Mouse (Mus musculus) kidney, postnatal 0 days (tissue): ENCODE data around the gene Ddah1. TPM values are rescaled to one million over a fixed set of nuclear protein-coding genes. Genes with fewer than 3 reads are reported as not detected.

Source experiments
- ATAC-seq: fragments of 200-750 bp; cut with Nextera tagmentation; replicated peaks from 2 replicates; pipeline ENCODE4 v1.8.0; 2017; ENCODE audit warnings: low read depth, moderate number of reproducible peaks, moderate TSS enrichment, moderate library complexity; ENCODE audit not compliant: low FRiP score
- DNase-seq: peaks from one replicate; pipeline ENCODE4 v3.0.0-alpha.2; 2016; ENCODE audit warnings: low spot score
- H3K27ac ChIP-seq: fragments of 300-500 bp; sonication (generic); 2 replicates; pipeline ENCODE4 v1.5.1; 2014; ENCODE audit warnings: mild to moderate bottlenecking
- H3K27me3 ChIP-seq: fragments of 300-500 bp; sonication (generic); 2 replicates; pipeline ENCODE4 v1.6.1; 2014; ENCODE audit warnings: low read length, mixed read lengths; ENCODE audit not compliant: insufficient read depth
- H3K36me3 ChIP-seq: fragments of 300-500 bp; sonication (generic); 2 replicates; pipeline ENCODE4 v1.6.1; 2014; ENCODE audit warnings: low read length, mixed read lengths; ENCODE audit not compliant: insufficient read depth
- H3K4me1 ChIP-seq: fragments of 300-500 bp; sonication (generic); replicated peaks from 2 replicates; pipeline ENCODE4 v1.6.1; 2014; ENCODE audit warnings: antibody characterized with exemption, low read length, mixed read lengths; ENCODE audit not compliant: insufficient read depth
- H3K4me2 ChIP-seq: fragments of 300-500 bp; sonication (generic); 2 replicates; pipeline ENCODE4 v1.6.1; 2014; ENCODE audit warnings: mild to moderate bottlenecking, low read length, moderate library complexity, mixed read lengths
- H3K4me3 ChIP-seq: fragments of 300-500 bp; sonication (generic); replicated peaks from 2 replicates; pipeline ENCODE4 v1.5.1; 2014; ENCODE audit warnings: low read depth, low read length
- H3K9ac ChIP-seq: fragments of 300-500 bp; sonication (generic); 2 replicates; pipeline ENCODE4 v1.6.1; 2014; ENCODE audit warnings: low read depth, low read length
- H3K9me3 ChIP-seq: fragments of 300-500 bp; sonication (generic); replicated peaks from 2 replicates; pipeline ENCODE4 v1.6.1; 2016; ENCODE audit warnings: low read length, inconsistent platforms, mixed read lengths
- CTCF ChIP-seq: IDR thresholded peaks from 2 replicates; pipeline ENCODE4 v1.5.1; 2016; ENCODE audit warnings: antibody characterized with exemption, low read depth, mild to moderate bottlenecking, moderate library complexity
- WGBS: fragments of 180-500 bp; shearing (Covaris S2); extraction: QIAGEN DNeasy Blood & Tissue Kit; methylation state at CpG from one replicate; pipeline ENCODE4 v1.1.7; 2014; 5-methylcytosine and 5-hydroxymethylcytosine counted together
- polyA plus RNA-seq: library from polyadenylated mRNA; unstranded; fragments of >200 nt; fragmentation: Nextera tagmentation; extraction: Ambion mirVana; gene quantifications from 2 replicates; pipeline ENCODE4 v1.2.1, GENCODE M21; 2015

Ddah1 gene
- polyA plus RNA-seq, 1 experiment from 2014 or later: 108 TPM

DNA sequence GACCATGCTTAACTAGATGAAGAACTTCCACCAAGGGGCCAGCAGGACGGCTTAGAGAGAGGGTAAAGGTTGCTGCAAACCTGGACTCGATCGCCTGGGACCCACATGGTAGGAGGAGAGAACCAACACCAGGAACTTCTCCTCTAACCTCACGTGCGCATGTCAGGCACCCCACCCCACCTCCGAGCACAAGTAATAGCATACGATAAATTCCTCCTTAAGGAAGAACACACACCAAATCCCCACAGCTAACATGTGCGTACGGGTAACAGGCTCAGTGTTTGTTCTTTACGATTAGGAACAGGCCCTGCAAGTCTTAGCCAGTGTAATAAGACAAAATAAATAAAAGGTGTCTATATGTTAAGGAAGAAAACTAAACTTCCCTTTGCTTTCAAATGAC lies 35.9 kb downstream of the Ddah1 start:
- no peak overlapping the region for H3K27ac ChIP-seq

DNA sequence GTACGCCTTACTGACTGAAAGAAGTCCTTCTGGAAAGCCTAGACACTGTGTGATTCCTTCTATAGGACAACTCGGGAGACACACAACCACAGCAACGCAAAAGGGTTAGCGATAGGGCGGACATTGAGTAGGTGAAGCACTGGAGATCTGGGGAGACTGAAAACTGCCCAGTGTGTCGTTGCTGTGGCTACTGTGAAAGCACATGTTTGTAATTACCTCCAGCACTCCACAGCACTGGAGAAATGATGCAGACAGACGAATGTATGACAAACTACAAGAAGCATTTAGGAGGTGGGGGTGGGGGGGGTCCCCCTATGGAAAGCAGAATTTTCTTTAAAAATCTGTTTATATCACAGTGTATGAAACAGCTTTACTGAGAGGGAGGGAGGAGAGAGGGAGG lies 37.4 kb downstream of the Ddah1 start:
- peaks cover 14% of the 10 kb centered on the region; the same call in 1 of the 2 replicates for H3K4me1 ChIP-seq
- TF ChIP-seq CTCF: no peak
- DNase-seq: no peak

More for the DNA sequence above, 35.9 kb downstream of the Ddah1 start:
- H3K9ac ChIP-seq: no peak overlapping the region
- peaks cover 12% of the 10 kb centered on the region; the same call in 1 of the 2 replicates for H3K4me1 ChIP-seq
- DNase-seq: no peak
- no peak for ATAC-seq
- H3K36me3 ChIP-seq: no peaks in the 10 kb centered on the region
- H3K9me3 ChIP-seq: no peaks in the 10 kb centered on the region
- 88% methylated on average over 10 of the region's 10 CpGs for WGBS
- H3K27me3 ChIP-seq: no peaks in the 10 kb centered on the region
- TF ChIP-seq CTCF: no peak
- H3K4me2 ChIP-seq: no peak overlapping the region
- no peak overlapping the region for H3K4me3 ChIP-seq

DNA sequence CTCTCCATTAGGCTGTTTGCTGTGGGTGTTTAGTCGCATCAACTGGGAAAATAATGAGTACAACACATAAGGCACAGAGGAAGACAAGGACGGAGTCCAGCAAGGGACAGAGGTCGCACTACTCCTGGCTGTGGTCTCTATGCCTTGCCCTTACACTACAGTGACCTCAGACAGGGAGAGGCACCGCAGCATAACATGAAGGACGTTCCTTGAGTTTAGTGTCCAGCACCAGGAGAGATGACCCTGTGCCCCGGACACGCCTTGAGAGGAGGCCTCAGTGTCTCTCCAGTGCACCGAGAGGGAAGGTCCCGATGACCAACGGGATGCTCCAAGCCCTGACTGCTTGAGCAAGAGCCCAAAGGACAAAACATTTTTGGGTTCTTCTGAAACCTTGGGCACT lies 39.6 kb downstream of the Ddah1 start:
- TF ChIP-seq CTCF: no peak
- ATAC-seq: 0 out of 2 replicates have a peak, but pooled peaks have one; percentile 42

More for the DNA sequence above, 37.4 kb downstream of the Ddah1 start:
- WGBS: 86% methylated on average over 7 of the region's 7 CpGs
- Histone ChIP-seq H3K27ac (no peak overlapping the region), H3K4me2 (no peak overlapping the region), H3K27me3 (no peaks in the 10 kb centered on the region), H3K9me3 (no peaks in the 10 kb centered on the region), H3K9ac (no peak overlapping the region), H3K4me3 (no peak overlapping the region), H3K36me3 (no peaks in the 10 kb centered on the region)
- no peak for ATAC-seq

DNA sequence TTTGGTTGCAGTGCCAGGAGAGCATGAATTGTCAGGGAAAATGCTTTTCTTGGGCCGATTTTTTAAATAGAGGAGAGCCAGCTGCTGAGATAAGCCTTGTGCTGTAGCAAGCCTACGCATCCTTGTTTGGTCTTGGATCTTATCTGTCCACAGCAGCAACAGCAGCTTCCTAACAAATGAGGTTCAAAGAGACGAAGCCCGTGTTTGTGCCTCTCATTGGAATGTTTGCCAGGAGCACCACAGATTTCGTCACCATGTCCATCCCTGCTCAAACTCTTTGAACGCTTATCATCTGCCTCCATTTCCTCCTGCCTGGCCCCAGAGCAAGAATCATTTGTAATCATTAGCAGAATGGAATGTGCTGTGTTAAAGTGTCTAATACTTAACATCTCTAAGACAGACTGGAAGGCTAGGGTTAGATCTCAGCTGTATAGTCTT lies 40.3 kb downstream of the Ddah1 start:
- Histone ChIP-seq H3K9me3 (no peaks in the 10 kb centered on the region), H3K9ac (no peak overlapping the region), H3K27me3 (no peaks in the 10 kb centered on the region), H3K4me1 (peaks cover 8% of the 10 kb centered on the region; the same call in 1 of the 2 replicates), H3K36me3 (no peaks in the 10 kb centered on the region), H3K4me3 (no peak overlapping the region), H3K27ac (peak overlapping the region; percentile 25), H3K4me2 (no peak overlapping the region)
- WGBS: 15% methylated on average over 6 of the region's 6 CpGs
- peak; percentile 84 for ATAC-seq
- TF ChIP-seq CTCF: no peak
- peak; percentile 92 for DNase-seq

More for the DNA sequence above, 39.6 kb downstream of the Ddah1 start:
- Histone ChIP-seq H3K9me3 (no peaks in the 10 kb centered on the region), H3K9ac (no peak overlapping the region), H3K36me3 (no peaks in the 10 kb centered on the region), H3K4me2 (0 out of 2 replicates have a peak overlapping the region, but pooled peaks have one; percentile 2), H3K27me3 (no peaks in the 10 kb centered on the region), H3K27ac (peak overlapping the region; percentile 25), H3K4me3 (no peak overlapping the region), H3K4me1 (peaks cover 8% of the 10 kb centered on the region; the same call in 1 of the 2 replicates)
- WGBS: 48% methylated on average over 10 of the region's 10 CpGs
- DNase-seq: no peak

DNA sequence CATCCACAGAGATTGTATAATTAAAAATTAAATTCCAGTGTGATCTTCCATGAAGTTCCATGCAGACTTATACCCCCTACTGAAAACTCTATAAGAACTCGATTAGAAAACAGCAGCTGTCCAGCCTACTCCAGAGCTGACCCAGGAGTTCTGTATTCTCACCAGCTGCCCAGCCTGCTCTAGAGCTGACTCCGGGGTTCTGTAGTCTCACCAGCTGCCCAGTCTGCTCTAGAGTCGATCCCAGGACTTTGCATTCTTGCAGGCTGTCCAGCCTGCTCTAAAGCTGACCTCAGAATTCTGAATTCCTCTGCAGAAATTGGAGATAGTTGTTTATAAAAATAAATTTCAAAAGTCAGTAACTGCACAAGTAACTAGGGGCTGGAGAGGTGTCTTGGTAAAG lies 40.9 kb downstream of the Ddah1 start:
- Histone ChIP-seq H3K9me3 (no peaks in the 10 kb centered on the region), H3K4me3 (no peak overlapping the region), H3K36me3 (no peaks in the 10 kb centered on the region), H3K27me3 (no peaks in the 10 kb centered on the region), H3K27ac (peak overlapping the region; percentile 25), H3K9ac (no peak overlapping the region), H3K4me2 (no peak overlapping the region), H3K4me1 (peaks cover 8% of the 10 kb centered on the region; the same call in 1 of the 2 replicates)
- DNase-seq (peak; percentile 68), ATAC-seq (no peak)
- 46% methylated on average over 3 of the region's 3 CpGs for WGBS
- TF ChIP-seq CTCF: no peak

DNA sequence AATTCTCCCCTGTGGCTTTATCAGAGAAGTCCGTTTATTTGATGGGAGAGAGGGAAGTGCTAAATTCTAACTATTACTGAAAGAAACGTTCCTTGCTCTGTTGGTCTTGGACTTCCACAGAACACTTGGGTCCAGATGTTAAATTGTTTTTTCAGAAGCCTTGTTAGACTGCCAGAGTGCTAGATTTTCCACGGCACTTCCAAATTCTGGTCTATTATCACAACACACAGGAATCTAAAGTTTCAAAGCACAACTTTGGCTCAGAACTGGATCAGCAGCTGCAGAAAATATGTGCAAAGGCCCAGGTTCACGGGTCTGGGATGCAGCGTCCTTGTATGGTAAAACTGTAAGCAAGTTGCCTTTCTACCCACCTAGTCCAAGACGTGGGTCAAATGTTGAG lies 43.6 kb downstream of the Ddah1 start:
- no peaks in the 10 kb centered on the region for H3K36me3 ChIP-seq
- no peaks in the 10 kb centered on the region for H3K27me3 ChIP-seq
- H3K4me1 ChIP-seq: peaks cover 8% of the 10 kb centered on the region; the same call in 1 of the 2 replicates
- no peak overlapping the region for H3K4me2 ChIP-seq
- no peak for TF ChIP-seq CTCF
- no peak overlapping the region for H3K9ac ChIP-seq
- H3K4me3 ChIP-seq: no peak overlapping the region
- no peaks in the 10 kb centered on the region for H3K9me3 ChIP-seq
- H3K27ac ChIP-seq: no peak overlapping the region
- ATAC-seq (no peak), DNase-seq (peak; percentile 52)
- 54% methylated on average over 6 of the region's 6 CpGs for WGBS

DNA sequence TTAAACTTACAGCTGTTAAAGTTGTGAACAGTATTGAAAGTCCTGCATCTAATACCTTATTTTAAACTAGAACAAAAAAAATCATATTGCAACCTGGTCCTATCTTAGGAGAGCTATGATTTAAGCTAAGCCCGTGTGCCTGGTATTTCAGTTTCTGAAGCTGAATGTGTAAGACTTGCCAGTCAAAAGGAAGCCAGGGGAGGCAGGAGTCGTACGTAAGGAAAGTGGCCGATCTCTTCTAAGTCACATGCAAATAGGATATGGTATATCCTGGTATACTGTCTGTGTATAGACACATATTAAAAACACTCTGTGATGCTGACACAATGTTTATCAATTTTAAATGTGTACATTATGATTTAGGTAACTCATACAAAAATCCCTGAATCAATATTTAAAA lies 47.4 kb downstream of the Ddah1 start:
- no peaks in the 10 kb centered on the region for H3K27me3 ChIP-seq
- ATAC-seq: no peak

More for the DNA sequence above, 47.4 kb downstream of the Ddah1 start:
- 38% methylated on average over 4 of the region's 4 CpGs for WGBS
- Histone ChIP-seq H3K9ac (no peak overlapping the region), H3K4me2 (no peak overlapping the region), H3K36me3 (no peaks in the 10 kb centered on the region), H3K4me1 (no peaks in the 10 kb centered on the region; the same call in 1 of the 2 replicates), H3K9me3 (no peaks in the 10 kb centered on the region), H3K4me3 (no peak overlapping the region), H3K27ac (no peak overlapping the region)
- no peak for DNase-seq
- no peak for TF ChIP-seq CTCF
